Mouse (Mus musculus): ENCODE data around the gene Prkn.

- TF ChIP-seq POLR2A (IDR thresholded peaks at IDR 0.05; ENCODE audit: insufficient read depth, low read depth, low read length), result no peak
- TF ChIP-seq CTCF (IDR thresholded peaks at IDR 0.05), result no peak
These were observed 1062.8 kb downstream of the Prkn start for GRCm38 (mm10) chr17:11903001-11903400.
